Mouse (Mus musculus): ENCODE results near the gene Cstf1. TPM values are rescaled to one million over a fixed set of nuclear protein-coding genes. Genes with fewer than 3 reads are reported as not detected.

Gene Cstf1
- 79.1 and 97.7 TPM in 2 replicates for polyA plus RNA-seq (2012; rRNA removed)

- DNase-seq = peak; percentile 94
- WGBS = under 1% methylated on average over 66 of the region's 66 CpGs
- peak; percentile 46 for TF ChIP-seq POLR2A (IDR thresholded peaks at IDR 0.05; ENCODE audit: control insufficient read depth, extremely low read depth, insufficient read depth, low read length, poor library complexity)
- peak; percentile 12; the same call in 1 of the 2 replicates for TF ChIP-seq CTCF (IDR thresholded peaks at IDR 0.05; ENCODE audit: borderline replicate concordance, control insufficient read depth, extremely low read depth, insufficient read depth, low read length, poor library complexity)
- no peaks in the 10 kb centered on the region for H3K27me3 ChIP-seq (ENCODE audit: control insufficient read depth, insufficient read depth, low read length)
- H3K36me3 ChIP-seq (ENCODE audit: control insufficient read depth, insufficient read depth, low read length) = peaks cover 34% of the 10 kb centered on the region
- peak within 1 kb of the TSS; percentile 77 for H3K4me3 ChIP-seq (ENCODE audit: control insufficient read depth, insufficient read depth, low read length)
- H3K27ac ChIP-seq (ENCODE audit: control insufficient read depth, insufficient read depth, low read length) = peak within 1 kb of the TSS; percentile 41
- peaks cover 9% of the 10 kb centered on the region for H3K4me1 ChIP-seq (replicated peaks; ENCODE audit: control insufficient read depth, insufficient read depth, low read length)
Measured at GRCm38 (mm10) chr2:172370411-172371223, at the start of gene Cstf1, which contains the start of gene Aurka. Gene Cstf1 (plus strand): TSS chr2:172370681. Gene Aurka (minus strand): TSS chr2:172370535.

GRCm38 (mm10) chr2:172320878-172321277 lies 49.6 kb upstream of the Cstf1 start:
- H3K27ac ChIP-seq (ENCODE audit: control insufficient read depth, insufficient read depth, low read length) = no peak overlapping the region
- H3K36me3 ChIP-seq (ENCODE audit: control insufficient read depth, insufficient read depth, low read length) = no peaks in the 10 kb centered on the region
- H3K4me3 ChIP-seq (ENCODE audit: control insufficient read depth, insufficient read depth, low read length) = no peak overlapping the region
- no peaks in the 10 kb centered on the region for H3K27me3 ChIP-seq (ENCODE audit: control insufficient read depth, insufficient read depth, low read length)
- WGBS = 17% methylated on average over 9 of the region's 9 CpGs
- TF ChIP-seq POLR2A (IDR thresholded peaks at IDR 0.05; ENCODE audit: control insufficient read depth, extremely low read depth, insufficient read depth, low read length, poor library complexity) (no peak), CTCF (IDR thresholded peaks at IDR 0.05; ENCODE audit: borderline replicate concordance, control insufficient read depth, extremely low read depth, insufficient read depth, low read length, poor library complexity) (no peak)
- no peaks in the 10 kb centered on the region for H3K4me1 ChIP-seq (replicated peaks; ENCODE audit: control insufficient read depth, insufficient read depth, low read length)
- DNase-seq = peak; percentile 38

DNA sequence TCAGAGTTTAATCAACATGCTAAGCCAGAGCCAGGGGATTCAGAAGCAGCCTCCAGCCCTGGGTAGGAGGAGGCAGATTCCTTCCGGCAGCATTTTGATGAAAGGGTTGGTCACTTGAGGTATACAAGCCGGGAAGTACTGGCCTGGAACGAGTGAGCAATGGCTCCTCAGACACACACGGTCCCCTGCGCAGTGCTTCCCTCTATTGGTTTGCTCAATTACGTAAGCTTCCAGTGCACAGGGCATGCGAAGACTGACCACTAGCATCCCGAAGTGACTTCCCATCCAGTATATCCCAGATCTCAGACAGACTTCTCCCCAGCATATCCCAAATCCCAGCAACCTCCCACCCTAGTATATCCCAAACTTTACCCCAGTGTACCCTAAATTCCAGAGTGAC lies 42.2 kb upstream of the Cstf1 start:
- Histone ChIP-seq H3K27ac (ENCODE audit: control insufficient read depth, insufficient read depth, low read length) (no peak overlapping the region), H3K27me3 (ENCODE audit: control insufficient read depth, insufficient read depth, low read length) (no peaks in the 10 kb centered on the region), H3K4me3 (ENCODE audit: control insufficient read depth, insufficient read depth, low read length) (no peak overlapping the region), H3K36me3 (ENCODE audit: control insufficient read depth, insufficient read depth, low read length) (no peaks in the 10 kb centered on the region), H3K4me1 (replicated peaks; ENCODE audit: control insufficient read depth, insufficient read depth, low read length) (no peaks in the 10 kb centered on the region)
- TF ChIP-seq CTCF (IDR thresholded peaks at IDR 0.05; ENCODE audit: borderline replicate concordance, control insufficient read depth, extremely low read depth, insufficient read depth, low read length, poor library complexity) = no peak
- no peak for TF ChIP-seq POLR2A (IDR thresholded peaks at IDR 0.05; ENCODE audit: control insufficient read depth, extremely low read depth, insufficient read depth, low read length, poor library complexity)
- WGBS = 61% methylated on average over 8 of the region's 8 CpGs
- no peak for DNase-seq

GRCm38 (mm10) chr2:172329179-172329578 lies 41.3 kb upstream of the Cstf1 start:
- H3K4me3 ChIP-seq (ENCODE audit: control insufficient read depth, insufficient read depth, low read length) = no peak overlapping the region
- no peak for DNase-seq
- no peak overlapping the region for H3K27ac ChIP-seq (ENCODE audit: control insufficient read depth, insufficient read depth, low read length)
- no peaks in the 10 kb centered on the region for H3K4me1 ChIP-seq (replicated peaks; ENCODE audit: control insufficient read depth, insufficient read depth, low read length)
- WGBS = 15% methylated on average over 13 of the region's 13 CpGs
- TF ChIP-seq CTCF (IDR thresholded peaks at IDR 0.05; ENCODE audit: borderline replicate concordance, control insufficient read depth, extremely low read depth, insufficient read depth, low read length, poor library complexity) = no peak
- no peak for TF ChIP-seq POLR2A (IDR thresholded peaks at IDR 0.05; ENCODE audit: control insufficient read depth, extremely low read depth, insufficient read depth, low read length, poor library complexity)
- H3K27me3 ChIP-seq (ENCODE audit: control insufficient read depth, insufficient read depth, low read length) = no peaks in the 10 kb centered on the region
- no peaks in the 10 kb centered on the region for H3K36me3 ChIP-seq (ENCODE audit: control insufficient read depth, insufficient read depth, low read length)

DNA sequence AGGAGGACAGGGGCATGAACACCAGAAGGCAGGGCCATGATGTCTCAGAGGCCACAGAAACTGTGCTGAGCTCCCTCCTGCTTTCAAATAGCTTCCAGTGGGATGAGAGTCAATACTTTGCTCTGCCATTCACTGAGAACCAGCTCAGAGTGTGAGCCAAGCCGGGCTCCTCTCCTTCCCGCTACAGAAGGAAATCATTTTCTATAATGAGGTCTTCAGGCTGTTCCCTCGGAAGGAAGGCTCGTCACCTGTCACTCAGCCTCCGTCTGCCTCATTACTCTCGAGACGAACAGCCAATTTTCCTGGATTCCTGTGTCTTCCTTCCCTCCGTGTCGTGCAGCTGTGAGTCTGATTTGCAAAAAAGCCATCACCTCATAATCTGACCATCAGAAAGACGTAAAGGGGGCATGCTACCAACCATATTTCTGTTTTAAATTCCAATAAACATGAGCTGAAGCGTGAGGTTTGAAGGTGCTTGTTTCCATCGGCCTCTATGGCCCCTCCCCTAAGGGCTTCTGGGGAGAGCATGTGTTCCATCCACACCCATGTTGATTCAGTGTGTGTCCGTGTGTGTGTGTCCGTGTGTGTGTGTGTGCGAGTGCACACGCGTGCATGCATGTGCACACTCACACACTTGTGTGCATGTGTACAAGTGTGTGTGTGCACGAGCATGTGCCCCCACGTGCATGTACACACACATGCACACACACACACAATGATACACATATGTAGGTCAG lies 32.1 kb upstream of the Cstf1 start:
- no peaks in the 10 kb centered on the region for H3K4me1 ChIP-seq (replicated peaks; ENCODE audit: control insufficient read depth, insufficient read depth, low read length)
- 90% methylated on average over 19 of the region's 19 CpGs for WGBS
- DNase-seq = no peak
- H3K4me3 ChIP-seq (ENCODE audit: control insufficient read depth, insufficient read depth, low read length) = no peak overlapping the region
- H3K36me3 ChIP-seq (ENCODE audit: control insufficient read depth, insufficient read depth, low read length) = no peaks in the 10 kb centered on the region
- H3K27ac ChIP-seq (ENCODE audit: control insufficient read depth, insufficient read depth, low read length) = no peak overlapping the region
- H3K27me3 ChIP-seq (ENCODE audit: control insufficient read depth, insufficient read depth, low read length) = no peaks in the 10 kb centered on the region
- no peak for TF ChIP-seq CTCF (IDR thresholded peaks at IDR 0.05; ENCODE audit: borderline replicate concordance, control insufficient read depth, extremely low read depth, insufficient read depth, low read length, poor library complexity)
- no peak for TF ChIP-seq POLR2A (IDR thresholded peaks at IDR 0.05; ENCODE audit: control insufficient read depth, extremely low read depth, insufficient read depth, low read length, poor library complexity)

GRCm38 (mm10) chr2:172340936-172341335 lies 29.5 kb upstream of the Cstf1 start:
- no peak for DNase-seq
- 60% methylated on average over 3 of the region's 3 CpGs for WGBS
- Histone ChIP-seq H3K27ac (ENCODE audit: control insufficient read depth, insufficient read depth, low read length) (no peak overlapping the region), H3K36me3 (ENCODE audit: control insufficient read depth, insufficient read depth, low read length) (no peaks in the 10 kb centered on the region), H3K4me1 (replicated peaks; ENCODE audit: control insufficient read depth, insufficient read depth, low read length) (peaks cover 7% of the 10 kb centered on the region), H3K4me3 (ENCODE audit: control insufficient read depth, insufficient read depth, low read length) (no peak overlapping the region), H3K27me3 (ENCODE audit: control insufficient read depth, insufficient read depth, low read length) (no peaks in the 10 kb centered on the region)
- no peak for TF ChIP-seq CTCF (IDR thresholded peaks at IDR 0.05; ENCODE audit: borderline replicate concordance, control insufficient read depth, extremely low read depth, insufficient read depth, low read length, poor library complexity)

Measured in thymus, adult 2 months (tissue).